Mouse (Mus musculus) frontal cortex, postnatal 10 days (tissue): ENCODE data around the gene Catsperd.
"Not testable (repeated sequence)": the region's sequence is repeated elsewhere in the genome, so short reads cannot be mapped to it uniquely, and the experiment has no call there.

Source experiments
- DNase-seq, 2 experiments: peaks; one replicate each; pipeline ENCODE4 v3.0.0; 2022; ENCODE audit warnings: low spot score in 2 of 2, mixed read lengths in 1 of 2

The Catsperd gene

DNA sequence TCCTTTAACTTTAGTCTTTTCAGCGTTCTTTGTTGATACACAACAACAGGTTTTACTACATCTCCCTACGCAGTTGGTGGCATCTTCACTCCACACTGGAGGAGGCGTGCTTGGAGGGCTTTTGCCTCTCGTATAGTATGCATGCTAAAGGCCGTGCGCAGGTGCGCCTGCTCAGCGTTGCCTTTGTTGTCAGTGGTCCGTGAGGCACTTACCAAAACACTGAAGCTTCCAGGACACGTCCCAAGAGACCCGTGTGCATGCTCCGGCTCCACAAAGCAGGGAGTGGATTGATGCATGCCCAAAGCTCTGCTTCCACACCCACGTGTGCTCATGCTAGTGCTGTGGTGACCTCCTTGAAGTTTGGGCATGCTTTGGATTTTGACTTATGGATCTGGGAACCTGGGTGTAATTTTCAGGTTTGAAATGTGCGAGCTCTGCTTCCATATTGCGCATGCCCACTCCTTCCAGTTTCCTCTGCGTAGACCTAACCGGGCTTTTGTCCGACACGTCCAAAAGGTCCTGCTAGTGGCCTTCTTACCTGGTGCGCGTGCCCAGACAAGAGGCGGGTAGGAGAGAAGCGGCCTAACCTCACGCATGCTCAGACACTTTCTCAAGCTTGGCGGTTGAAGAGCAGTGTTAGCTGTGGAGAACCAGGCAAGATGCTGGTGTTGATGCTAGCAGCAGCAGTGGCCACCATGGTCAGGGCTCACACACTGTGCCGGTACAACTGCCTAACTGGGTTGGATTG is at the start of gene Catsperd:
TSS of gene Catsperd (plus strand) at position 614 of the 748 bp plus-strand sequence.
- DNase-seq: no peak

DNA sequence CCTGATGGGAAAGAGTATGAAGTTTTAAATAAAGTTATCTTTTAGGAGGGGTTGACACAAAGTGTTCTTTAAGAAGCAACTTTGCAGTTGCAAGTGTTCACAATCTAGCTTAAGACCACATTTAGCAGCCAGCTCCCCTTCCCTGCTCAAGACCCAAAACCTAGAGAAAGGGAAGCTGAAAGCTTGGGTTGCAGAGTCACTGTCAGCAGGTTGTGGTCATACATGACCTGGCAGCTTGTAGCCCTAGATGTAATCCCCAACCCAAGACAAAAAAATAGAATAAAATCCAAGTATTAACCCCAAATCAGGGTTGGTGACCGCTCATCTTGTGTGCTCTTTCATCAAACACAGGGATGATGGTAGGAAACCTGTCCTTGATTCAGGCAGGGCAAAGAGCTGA is 44.9 kb upstream of the Catsperd start:
- DNase-seq: no peak

DNA sequence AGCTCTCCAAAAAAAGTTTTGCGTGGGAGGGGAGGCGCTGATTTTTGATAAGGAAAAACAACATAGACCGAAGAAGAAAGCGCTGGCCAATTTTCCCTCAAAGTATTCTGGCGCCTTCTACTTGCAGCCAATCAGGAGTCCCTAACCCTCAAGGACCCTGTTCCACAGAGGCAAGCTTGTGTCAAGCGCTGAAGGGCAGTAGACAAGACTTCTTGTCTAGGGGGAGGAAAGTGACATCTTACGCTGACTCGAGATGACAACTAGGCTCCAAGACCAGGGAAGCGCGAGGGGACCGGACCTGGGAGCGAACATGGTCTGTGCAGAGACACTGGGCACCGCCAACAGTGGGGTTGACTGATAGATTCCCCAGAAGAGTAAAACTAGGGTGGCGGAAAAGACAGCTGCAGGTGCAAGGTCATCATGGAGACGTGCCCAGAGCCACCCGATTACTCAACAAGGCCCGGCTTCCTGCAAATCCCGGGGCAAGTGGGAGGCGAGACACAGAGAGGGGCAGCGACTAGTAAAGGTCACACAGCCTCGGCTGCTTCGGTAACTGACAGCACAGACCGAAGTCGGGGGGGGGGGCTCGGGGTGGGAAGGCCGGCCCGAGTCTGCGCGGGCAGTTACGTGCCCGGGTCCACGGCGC is 44.2 kb upstream of the Catsperd start:
- DNase-seq: peak in 1 of 2 experiments; percentile 51

DNA sequence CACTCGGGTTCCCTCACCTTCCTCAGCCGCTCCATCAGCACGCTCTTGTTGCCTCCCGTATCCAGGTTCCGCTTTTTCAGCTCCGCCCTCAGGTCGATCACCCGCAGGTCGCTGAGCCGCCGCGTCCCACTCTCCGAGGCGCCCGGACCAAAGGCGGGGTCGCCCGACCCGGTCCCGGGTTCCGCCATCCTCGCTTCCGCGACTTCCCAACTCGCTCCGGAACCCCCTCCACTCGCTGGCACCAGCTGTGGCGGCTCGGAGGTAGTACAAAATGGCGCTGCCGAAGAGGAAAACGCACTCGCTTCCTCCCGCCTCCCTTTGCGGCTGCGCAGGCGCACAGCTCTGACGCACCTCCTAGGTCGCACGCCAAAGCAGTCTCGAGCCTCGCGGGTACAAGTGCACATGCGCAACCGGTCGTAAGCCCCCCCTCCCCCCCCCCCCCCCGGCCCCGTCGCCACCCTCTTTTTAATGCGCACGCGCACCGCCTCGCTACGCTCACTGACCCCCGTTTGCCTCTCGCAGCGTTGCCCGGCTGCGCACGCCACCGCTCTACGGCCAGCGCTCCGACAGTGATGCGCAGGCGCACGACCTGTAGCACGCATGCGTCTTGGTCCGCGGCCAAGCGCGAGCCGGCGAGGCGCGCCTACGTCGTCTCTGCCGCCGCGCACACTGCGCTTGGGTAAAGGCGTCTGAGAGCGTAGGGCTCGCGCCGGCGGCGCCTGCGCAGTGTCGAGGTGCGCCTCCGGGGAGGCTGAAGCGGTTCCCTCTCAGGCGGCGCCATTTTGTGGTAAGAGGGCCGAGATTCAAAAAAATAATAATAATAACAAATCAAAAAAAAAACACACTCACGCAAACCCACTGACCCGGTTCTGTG is 43.4 kb upstream of the Catsperd start, which contains the start of the genes Safb2 and Safb:
TSS of gene Safb2 (minus strand) at position 329 of the 874 bp plus-strand sequence.
TSS of gene Safb (plus strand) at position 569 of the 874 bp plus-strand sequence.
- peak; percentile 99 to 100 for DNase-seq

DNA sequence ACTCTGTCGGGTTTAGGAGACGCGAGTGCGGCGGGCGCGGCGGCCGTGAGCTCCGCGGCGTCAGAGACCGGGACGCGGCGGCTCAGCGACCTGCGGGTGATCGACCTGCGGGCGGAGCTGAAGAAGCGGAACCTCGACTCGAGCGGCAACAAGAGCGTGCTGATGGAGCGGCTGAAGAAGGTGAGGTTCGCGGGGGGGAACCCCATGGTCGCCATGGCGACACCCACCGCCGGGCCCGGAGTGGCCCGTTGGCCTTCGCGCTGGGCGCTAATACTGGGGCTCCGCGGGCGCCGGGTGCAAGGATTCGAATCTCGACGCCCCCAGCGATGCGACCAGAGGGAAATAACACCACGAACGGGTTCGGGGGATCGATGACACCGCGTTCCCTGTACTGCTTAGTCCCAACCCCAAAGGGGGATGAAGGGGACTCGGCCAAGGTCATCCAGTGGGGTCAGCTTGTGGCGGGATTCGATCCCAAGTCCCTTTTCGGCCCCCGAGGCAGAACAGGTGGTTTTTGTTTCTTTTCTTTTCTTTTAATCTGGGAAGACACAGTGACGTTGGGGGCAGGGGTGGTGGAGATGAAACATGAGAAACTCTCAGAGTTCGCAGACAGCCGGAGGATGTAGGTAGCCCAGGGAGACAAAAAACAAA is 42.6 kb upstream of the Catsperd start:
- peak; percentile 51 to 58 for DNase-seq

DNA sequence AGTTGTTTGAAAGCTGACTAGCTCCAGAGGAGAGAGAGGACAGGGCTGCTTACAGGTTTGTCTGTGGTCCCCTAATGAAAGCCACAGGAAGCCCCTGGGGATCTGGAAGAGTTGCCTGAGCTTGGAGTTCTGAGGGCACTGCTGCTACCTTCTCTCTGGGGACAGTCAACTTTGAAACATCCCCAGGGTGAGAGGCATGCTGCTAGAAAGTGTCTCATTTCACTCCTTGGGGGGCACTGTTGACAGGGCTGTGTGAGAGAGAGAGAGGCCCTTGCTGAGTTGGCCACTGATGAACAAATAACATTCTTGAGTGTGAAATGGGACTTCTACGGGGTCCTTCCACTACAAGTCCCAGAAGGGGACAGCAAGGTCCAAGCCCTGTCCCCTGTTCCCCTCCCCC is 40.2 kb upstream of the Catsperd start:
- DNase-seq: no peak

DNA sequence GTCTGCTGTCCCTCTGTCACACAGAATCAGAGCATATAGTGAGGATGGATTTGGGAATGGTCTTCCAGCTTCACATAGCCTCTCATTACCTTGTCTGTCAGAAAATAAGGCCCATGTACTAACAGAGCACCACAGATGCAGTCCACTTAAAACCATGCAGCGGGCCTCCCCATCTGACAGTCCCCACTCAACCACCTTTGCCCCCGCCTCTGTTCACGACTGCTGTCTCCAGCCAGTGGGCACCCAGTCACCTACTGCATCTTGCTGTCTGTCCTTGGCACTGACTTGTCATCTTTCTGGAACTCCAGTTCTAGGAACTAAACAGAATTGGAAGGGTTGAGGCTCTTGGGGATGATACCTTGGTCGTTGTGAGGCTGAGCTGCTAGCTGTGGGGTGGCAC is 39.0 kb upstream of the Catsperd start:
- DNase-seq: no peak

DNA sequence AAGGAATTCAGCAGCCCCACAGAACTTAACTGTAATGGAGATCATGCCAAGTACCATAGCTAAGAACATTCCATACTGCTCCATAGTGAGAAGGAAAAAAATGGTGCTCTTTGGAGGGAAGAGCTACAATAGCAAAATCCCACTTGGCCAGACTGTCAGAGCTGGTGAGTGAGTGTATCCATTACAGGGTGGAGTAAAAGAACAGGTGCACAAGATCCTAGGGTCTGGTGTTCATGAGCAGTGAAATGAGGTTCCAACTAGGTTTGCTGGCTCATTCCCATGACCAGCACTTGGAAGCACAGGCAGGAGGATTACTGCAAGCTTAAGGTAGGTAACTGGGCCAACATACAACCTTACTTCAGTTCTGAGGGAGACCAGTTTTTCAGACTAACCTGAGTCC is 35.4 kb upstream of the Catsperd start:
- DNase-seq: no peak

DNA sequence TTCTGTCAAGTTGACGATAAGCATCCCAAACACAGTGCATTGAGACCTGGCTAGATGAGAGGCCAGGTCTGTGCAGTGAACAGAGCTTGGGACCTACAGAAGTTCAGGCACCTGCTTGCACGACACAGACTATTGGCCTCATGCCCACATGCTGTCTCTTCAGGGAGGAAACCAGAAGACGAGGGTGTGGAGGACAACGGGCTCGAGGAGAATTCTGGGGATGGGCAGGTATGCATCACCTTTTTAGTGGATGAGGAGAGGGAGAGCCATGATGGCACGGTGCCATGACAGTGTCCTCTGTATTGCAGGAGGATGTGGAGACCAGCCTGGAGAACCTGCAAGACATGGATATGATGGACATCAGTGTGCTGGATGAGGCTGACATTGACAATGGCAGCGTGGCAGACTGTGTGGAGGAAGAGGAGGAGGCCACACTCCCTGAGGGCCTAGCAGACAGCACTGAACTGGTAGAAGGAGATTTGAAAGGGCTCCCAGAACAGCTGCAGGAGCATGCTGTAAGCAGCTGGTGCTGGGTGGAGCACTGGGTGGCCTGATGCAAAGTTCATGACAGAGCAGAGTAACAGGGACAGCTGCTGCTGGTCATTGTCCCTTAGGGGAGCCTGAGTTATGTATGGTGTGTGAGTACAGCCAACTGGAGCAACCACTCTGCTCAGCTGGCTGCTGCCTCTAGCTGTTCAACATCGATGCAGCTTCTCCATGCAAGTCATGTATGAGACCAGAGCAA is 34.2 kb upstream of the Catsperd start:
- no peak for DNase-seq

DNA sequence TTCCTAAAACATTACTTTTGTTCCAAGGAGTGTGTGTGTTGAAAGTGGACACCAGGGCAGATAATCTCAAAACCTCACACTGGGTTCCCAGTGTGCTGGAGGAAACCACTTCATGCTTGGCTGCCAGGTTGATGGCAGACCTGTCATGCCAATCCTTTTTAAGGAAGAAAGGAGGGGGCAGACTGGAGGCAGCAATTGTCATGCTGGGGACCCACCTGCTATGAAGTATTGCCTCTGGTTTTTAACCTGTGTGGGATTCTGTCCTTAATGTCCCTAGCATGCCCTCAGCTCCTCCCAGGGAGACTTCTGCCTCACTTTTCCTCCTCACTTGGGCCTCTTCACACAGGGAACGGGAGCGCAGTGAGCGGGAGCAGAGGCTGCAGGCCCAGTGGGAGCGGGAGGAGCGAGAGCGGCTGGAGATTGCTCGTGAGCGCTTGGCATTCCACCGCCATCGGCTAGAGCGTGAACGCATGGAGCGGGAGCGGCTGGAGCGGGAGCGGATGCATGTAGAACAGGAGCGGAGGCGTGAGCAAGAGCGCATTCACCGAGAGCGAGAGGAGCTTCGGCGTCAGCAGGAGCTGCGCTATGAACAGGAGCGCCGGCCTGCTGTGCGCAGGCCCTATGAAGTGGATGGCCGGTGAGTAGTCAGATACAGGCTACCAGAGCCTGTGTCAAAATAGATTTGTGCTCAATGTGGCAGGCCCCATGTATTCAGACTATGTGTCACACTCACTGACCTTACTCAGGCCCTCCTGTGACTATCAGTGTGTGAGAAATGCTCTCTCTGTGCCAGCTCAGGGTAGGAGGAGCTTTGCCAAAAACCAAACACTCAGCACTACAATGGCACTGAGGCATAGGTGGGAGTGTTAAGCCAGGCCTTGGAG is 24.5 kb upstream of the Catsperd start:
- no peak for DNase-seq

DNA sequence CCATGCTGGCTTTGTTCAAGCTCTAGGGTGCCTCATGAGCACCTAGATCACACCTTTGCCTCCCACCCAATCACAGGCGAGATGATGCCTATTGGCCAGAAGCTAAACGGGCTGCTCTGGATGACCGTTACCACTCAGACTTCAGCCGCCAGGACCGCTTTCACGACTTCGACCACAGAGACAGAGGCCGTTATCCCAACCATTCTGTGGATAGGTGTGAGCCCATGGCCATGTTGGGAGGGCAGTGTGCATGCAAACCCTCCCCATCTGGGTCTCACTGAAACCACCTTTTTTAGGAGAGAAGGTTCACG is 23.9 kb upstream of the Catsperd start:
- no peak for DNase-seq

DNA sequence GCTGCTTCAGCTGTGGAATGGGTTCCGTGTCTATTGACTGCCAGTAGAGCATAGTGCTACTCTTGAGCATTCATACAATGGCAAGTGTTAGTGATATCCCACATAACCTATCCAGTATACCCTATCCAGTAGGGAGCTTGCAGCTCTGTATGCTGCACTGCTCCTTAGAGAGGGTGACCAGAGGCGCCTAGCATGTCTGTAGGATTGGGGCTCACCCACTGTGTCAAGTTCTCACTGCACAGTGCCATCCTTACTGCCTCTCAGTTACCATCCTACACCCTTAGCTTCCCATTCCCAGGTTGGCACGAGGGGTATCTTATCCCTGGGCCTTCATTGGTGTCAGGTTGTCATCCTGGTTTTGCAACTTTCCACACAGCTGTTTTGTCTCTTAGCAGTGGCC is 23.5 kb upstream of the Catsperd start:
- no peak for DNase-seq

DNA sequence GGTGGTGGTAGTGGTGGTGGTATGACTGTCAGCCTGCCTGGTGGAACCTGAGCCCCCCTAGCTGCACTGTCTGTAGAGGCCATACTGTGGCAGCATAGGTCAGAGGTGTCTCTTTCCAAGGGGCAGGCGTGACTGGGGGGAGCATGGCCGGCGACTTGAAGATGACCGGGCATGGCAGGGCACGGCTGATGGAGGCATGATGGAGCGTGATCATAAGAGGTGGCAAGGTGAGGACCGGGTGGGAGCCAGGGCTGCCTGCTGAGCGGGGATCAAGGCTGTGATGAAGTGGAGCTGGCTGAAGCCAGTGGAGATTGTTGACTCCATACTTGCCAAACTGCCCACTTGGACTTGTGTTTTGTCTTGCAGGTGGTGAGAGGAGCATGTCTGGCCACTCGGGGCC is 22.5 kb upstream of the Catsperd start:
- DNase-seq: no peak

DNA sequence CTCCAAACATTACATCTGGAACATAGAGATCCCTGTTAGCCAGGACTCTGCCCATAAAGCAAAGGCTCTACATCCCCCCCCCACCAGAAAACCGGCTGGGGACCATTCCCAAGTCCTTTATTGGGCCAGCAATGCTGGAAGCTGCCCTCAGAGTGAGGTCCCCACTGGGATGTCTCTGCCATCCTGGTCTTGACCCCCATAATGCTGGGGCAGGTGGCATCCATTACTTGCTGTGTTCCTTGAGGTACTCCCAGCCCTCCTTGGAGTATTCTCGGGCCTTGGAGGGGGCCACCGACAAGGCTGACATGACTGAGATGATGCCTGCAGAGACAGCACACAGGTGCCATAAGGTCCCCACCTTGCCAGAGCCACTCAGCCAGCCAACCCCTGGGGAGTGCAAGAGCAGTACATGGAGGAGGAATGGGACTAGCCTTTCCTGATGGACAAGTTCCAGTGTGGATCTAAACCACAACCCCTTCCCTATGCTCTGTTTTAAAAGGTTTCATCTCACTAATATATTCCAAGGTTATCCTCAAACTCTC is 20.4 kb upstream of the Catsperd start:
- DNase-seq: no peak

DNA sequence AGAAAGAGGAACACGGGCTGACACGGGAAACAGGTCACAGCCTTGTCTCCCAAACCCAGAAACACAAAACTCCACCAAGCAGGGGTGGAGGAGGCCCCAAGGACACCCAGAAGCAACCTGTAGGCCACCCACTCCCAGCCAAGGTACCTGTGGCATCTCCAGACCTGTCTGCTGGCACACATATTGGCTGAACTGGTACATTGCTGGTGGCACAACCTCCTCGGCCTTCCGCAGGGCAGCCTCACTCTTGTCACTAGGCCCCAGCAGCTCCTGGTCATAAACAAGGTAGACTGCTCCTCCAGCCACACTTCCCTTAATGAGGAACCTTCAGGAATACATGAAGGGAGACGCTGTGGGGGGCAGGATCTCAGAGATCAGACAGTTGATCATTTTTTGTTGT is 19.2 kb upstream of the Catsperd start:
- no peak for DNase-seq

DNA sequence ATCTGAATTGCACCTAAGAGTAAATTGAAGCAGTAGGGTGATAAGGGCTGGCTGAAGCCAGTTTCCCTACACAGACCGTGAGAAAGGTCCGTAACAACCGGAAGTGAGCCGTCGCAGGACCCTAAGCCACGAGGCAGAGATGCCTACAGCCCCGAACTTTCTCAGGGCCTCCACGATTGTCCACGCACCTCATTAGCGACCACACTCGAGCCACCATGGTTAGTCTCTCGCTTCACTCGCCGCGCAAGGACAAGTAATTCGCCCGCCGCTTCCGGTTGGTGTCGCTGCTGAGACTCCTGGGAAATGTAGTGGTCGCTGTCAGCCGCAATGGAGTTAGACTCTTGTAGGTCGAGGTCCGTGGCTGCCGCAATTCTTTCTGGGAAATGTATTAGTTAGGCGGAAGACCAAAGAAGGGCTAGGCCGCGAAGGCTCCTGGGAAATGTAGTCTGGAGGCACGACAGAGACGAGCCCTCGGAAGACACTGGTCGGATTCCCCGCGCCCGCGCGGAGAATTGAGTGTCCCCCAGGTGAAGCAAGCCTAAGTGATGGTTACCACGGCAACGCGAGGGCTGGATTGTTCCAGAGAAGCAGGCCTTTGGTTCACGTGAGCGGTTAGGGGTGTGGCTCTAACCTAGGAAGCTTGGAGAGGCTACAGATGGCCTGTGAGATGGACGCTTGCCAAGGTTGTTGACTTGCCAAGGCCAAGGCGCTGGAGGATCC is 18.3 kb upstream of the Catsperd start, which contains the start of gene 2410015M20Rik:
TSS of gene 2410015M20Rik (minus strand) at position 320 of the 720 bp plus-strand sequence.
- DNase-seq: peak; percentile 94

DNA sequence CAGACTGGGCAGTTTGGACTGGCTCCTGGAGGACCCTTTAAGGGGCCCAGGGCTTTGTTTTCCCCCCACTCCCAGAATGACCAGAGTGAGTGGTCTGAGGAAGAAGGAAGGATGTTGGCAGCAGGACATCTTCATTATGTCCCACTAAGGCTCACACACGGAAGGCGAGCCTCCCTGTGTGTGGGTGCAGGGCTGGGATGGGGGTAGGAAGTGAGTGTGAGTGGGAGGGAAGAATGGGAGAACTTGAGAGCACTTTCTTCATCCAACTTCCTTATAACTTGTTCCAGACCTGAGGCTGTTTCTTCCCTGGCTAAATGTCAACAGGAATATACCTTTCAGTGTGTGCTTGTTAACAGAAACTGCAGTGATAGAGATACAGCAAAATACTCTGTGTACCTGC is 16.6 kb upstream of the Catsperd start:
- DNase-seq: no peak

DNA sequence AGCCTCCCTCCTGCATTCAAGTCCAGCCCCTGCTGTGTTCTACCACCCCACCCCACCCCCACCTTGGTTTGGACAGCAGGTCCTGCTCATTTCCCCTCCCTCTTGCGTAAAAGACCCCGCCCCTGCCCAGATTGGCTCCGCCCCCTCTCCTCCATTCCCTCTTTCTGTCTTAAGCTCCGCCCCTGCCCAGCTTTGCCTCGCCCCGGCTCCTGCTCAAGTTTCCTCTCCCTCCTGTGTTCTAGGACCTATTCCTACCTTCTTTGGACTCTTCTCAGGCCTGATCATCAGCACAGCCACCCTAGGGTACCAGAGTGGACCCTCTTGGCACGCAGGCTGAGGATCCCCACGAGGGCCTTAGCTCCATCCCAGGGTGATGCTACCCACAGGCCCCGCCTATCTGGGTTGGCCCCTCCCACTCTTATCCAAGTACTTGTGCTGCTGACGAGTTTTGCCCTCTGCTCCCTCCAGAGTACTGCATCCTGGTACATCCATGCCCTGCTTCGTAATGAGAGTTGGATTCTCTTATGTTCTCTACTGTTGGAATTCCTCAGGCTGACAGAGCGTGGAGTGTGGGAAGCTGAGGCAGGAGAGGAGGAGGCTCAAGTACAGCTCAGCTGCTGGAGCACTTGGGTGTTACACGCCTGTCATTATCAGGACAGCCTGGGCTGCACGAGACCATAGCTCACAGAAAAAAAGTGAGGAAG is 15.9 kb upstream of the Catsperd start:
- no peak for DNase-seq

DNA sequence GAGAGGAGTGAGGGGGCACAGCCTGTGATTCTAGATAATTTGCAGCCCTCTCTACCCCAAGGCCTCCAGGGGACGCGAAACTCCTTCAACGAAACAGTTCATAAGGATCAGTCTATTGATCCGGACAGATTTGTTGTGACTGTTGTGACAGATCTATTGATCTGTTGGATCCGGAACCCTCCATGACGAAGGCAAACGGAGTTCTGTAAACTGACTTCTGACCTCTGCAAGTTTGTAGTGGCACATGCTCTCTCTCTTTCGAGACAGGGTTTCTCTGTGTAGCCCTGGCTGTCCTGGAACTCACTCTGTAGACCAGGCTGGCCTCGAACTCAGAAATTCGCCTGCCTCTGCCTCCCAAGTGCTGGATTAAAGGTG is 15.4 kb upstream of the Catsperd start:
- not testable (repeated sequence) for DNase-seq
